Mouse (Mus musculus): ENCODE measurements around the gene Fam189b. TPM values are rescaled to one million over a fixed set of nuclear protein-coding genes. Genes with fewer than 3 reads are reported as not detected.

The Fam189b gene
- total and polyA plus RNA-seq, 3 experiments = 1.1 to 8.4 (median 2.2) TPM

GRCm38 (mm10) chr3:89202253-89203141 lies 19.6 kb downstream of the Fam189b start, which contains the start of gene Gba (continued):
- TF ChIP-seq TCF12 (IDR thresholded peaks at IDR 0.05; ENCODE audit: low read depth, low read length) (peak; percentile 55), MXI1 (IDR thresholded peaks at IDR 0.05; ENCODE audit: low read depth, low read length) (peak; percentile 68; the same call in 1 of the 2 replicates), POLR2A (IDR thresholded peaks at IDR 0.05; ENCODE audit: low read depth, low read length) (peak; percentile 63), HCFC1 (IDR thresholded peaks at IDR 0.05; ENCODE audit: low read depth, low read length) (peak; percentile 99), PAX5 (IDR thresholded peaks at IDR 0.05; ENCODE audit: low read length) (no peak)

GRCm38 (mm10) chr3:89203142-89203514 lies 20.2 kb downstream of the Fam189b start:
- dilution Hi-C loops (cut with MboI; ENCODE audit: extremely low pct_ligation_motif_present, extremely low pct_unique_long_range_greater_than_20kb, low sequenced_read_pairs) (no loop called here), in situ Hi-C loops (cut with MboI; ENCODE audit: low pct_ligation_motif_present, low pct_unique_long_range_greater_than_20kb, low sequenced_read_pairs) (no loop called here)
- Histone ChIP-seq H3K4me1 (ENCODE audit: control insufficient read depth in 1 of 2, insufficient read depth in 2 of 2) (peaks cover 3 to 14% of the 10 kb centered on the region in 2 experiments), H3K4me2 (ENCODE audit: insufficient read depth, low read depth, poor library complexity, severe bottlenecking) (peak overlapping the region; percentile 86), H3K4me3 (replicated peaks in 1 of 3; ENCODE audit: low read depth in 2 of 3, low read length in 2 of 3, poor library complexity in 1 of 3) (peak overlapping the region; percentile 74 to 100 (median 75)), H3K9ac (ENCODE audit: insufficient read depth, low read depth) (peak overlapping the region; percentile 97), H3K27me3 (replicated peaks) (no peaks in the 10 kb centered on the region), H3K79me2 (replicated peaks; ENCODE audit: control insufficient read depth, extremely low read depth, insufficient read depth, poor library complexity, severe bottlenecking) (peaks cover 5% of the 10 kb centered on the region; the same call in 1 of the 2 replicates), H3K36me3 (replicated peaks in 1 of 2; ENCODE audit: control insufficient read depth in 1 of 2, insufficient read depth in 1 of 2, low read length in 1 of 2) (peaks cover 39 to 44% of the 10 kb centered on the region in 2 experiments), H3K27ac (ENCODE audit: insufficient read depth, low read depth) (no peak overlapping the region), H3K9me3 (replicated peaks; ENCODE audit: low read length) (no peaks in the 10 kb centered on the region)
- no peak for TF ChIP-seq TCF12 (IDR thresholded peaks at IDR 0.05; ENCODE audit: low read depth, low read length)
- no peak for TF ChIP-seq UBTF (IDR thresholded peaks at IDR 0.05; ENCODE audit: low read depth, low read length)
- no peak for TF ChIP-seq POLR2A (IDR thresholded peaks at IDR 0.05; ENCODE audit: low read depth, low read length)
- TF ChIP-seq ZMIZ1 (IDR thresholded peaks at IDR 0.05; ENCODE audit: low read depth, low read length) = no peak
- TF ChIP-seq E2F4 (IDR thresholded peaks at IDR 0.05; ENCODE audit: insufficient replicate concordance, low read depth, low read length) = no peak
- no peak for TF ChIP-seq TBP (conservative IDR thresholded peaks at IDR 0.05; ENCODE audit: low read depth, low read length)
- TF ChIP-seq MEF2A (IDR thresholded peaks at IDR 0.05; ENCODE audit: borderline replicate concordance, low read depth, low read length) = no peak
- TF ChIP-seq CHD1 (IDR thresholded peaks at IDR 0.05; ENCODE audit: low read depth, low read length) = no peak
- TF ChIP-seq NRF1 (IDR thresholded peaks at IDR 0.05; ENCODE audit: low read depth, low read length) = no peak
- no peak for TF ChIP-seq CHD2 (IDR thresholded peaks at IDR 0.05; ENCODE audit: low read length)
- DNase-seq (ENCODE audit: extremely low read depth) = no peak

GRCm38 (mm10) chr3:89206079-89206478 lies 23.1 kb downstream of the Fam189b start:
- Histone ChIP-seq H3K27me3 (replicated peaks) (no peaks in the 10 kb centered on the region), H3K36me3 (replicated peaks in 1 of 2; ENCODE audit: control insufficient read depth in 1 of 2, insufficient read depth in 1 of 2, low read length in 1 of 2) (peaks cover 69 to 74% of the 10 kb centered on the region in 2 experiments), H3K4me2 (ENCODE audit: insufficient read depth, low read depth, poor library complexity, severe bottlenecking) (no peak overlapping the region), H3K27ac (ENCODE audit: insufficient read depth, low read depth) (no peak overlapping the region), H3K79me2 (replicated peaks; ENCODE audit: control insufficient read depth, extremely low read depth, insufficient read depth, poor library complexity, severe bottlenecking) (peaks cover 5% of the 10 kb centered on the region; the same call in 1 of the 2 replicates), H3K4me3 (replicated peaks in 1 of 3; ENCODE audit: low read depth in 2 of 3, low read length in 2 of 3, poor library complexity in 1 of 3) (no peak overlapping the region), H3K9ac (ENCODE audit: insufficient read depth, low read depth) (no peak overlapping the region), H3K9me3 (replicated peaks; ENCODE audit: low read length) (no peaks in the 10 kb centered on the region), H3K4me1 (ENCODE audit: control insufficient read depth in 1 of 2, insufficient read depth in 2 of 2) (peaks cover 3 to 16% of the 10 kb centered on the region in 2 experiments)
- dilution Hi-C loops (cut with MboI; ENCODE audit: extremely low pct_ligation_motif_present, extremely low pct_unique_long_range_greater_than_20kb, low sequenced_read_pairs) (no loop called here), in situ Hi-C loops (cut with MboI; ENCODE audit: low pct_ligation_motif_present, low pct_unique_long_range_greater_than_20kb, low sequenced_read_pairs) (loop anchor here (5.0 kb wide), 1 partner anchor 36 kb away; no protein-coding TSS in a partner anchor)
- no peak for TF ChIP-seq ZMIZ1 (IDR thresholded peaks at IDR 0.05; ENCODE audit: low read depth, low read length)
- TF ChIP-seq POLR2A (IDR thresholded peaks at IDR 0.05; ENCODE audit: low read depth, low read length) = no peak
- no peak for TF ChIP-seq CHD2 (IDR thresholded peaks at IDR 0.05; ENCODE audit: low read length)
- TF ChIP-seq JUND (conservative IDR thresholded peaks at IDR 0.05; ENCODE audit: low read depth, low read length) = no peak
- no peak for TF ChIP-seq POLR2AphosphoS2 (IDR thresholded peaks at IDR 0.05; ENCODE audit: low read depth, low read length)
- no peak for TF ChIP-seq ETS1 (conservative IDR thresholded peaks at IDR 0.05; ENCODE audit: low read depth, low read length)
- no peak for TF ChIP-seq MAZ (IDR thresholded peaks at IDR 0.05; ENCODE audit: low read depth, low read length)
- no peak for TF ChIP-seq MYC (IDR thresholded peaks at IDR 0.05; ENCODE audit: low read depth, low read length)
- TF ChIP-seq RAD21 (IDR thresholded peaks at IDR 0.05; ENCODE audit: low read depth, low read length) = no peak
- TF ChIP-seq USF1 (IDR thresholded peaks at IDR 0.05; ENCODE audit: low read depth, low read length) = no peak
- no peak for TF ChIP-seq CTCF (conservative IDR thresholded peaks at IDR 0.05 in 1 of 2, IDR thresholded peaks at IDR 0.05 in 1 of 2; ENCODE audit: low read depth in 2 of 2, low read length in 2 of 2)
- no peak for TF ChIP-seq MEF2A (IDR thresholded peaks at IDR 0.05; ENCODE audit: borderline replicate concordance, low read depth, low read length)
- no peak for TF ChIP-seq BHLHE40 (IDR thresholded peaks at IDR 0.05; ENCODE audit: low read depth, low read length)
- DNase-seq (ENCODE audit: extremely low read depth) = no peak
